Mouse (Mus musculus) CH12.LX (cell line): Measurements from ENCODE around the gene Topors.

Source experiments
- BHLHE40 ChIP-seq: IDR thresholded peaks from 2 replicates; pipeline ENCODE4 v1.6.1; 2011; ENCODE audit warnings: mild to moderate bottlenecking, low read depth, low read length, improper control_type of control experiment
- CTCF ChIP-seq, 2 experiments: IDR thresholded peaks in 1 of 2; conservative IDR thresholded peaks in 1 of 2; 2 replicates each; pipeline ENCODE4 v1.5.1; 2011 to 2012; ENCODE audit warnings: low read depth in 2 of 2, low read length in 2 of 2, improper control_type of control experiment in 1 of 2, inconsistent platforms in 1 of 2, mild to moderate bottlenecking in 1 of 2, moderate library complexity in 1 of 2
- MAFK ChIP-seq: IDR thresholded peaks from 2 replicates; pipeline ENCODE4 v1.6.1; 2011; ENCODE audit warnings: low read length, improper control_type of control experiment; ENCODE audit not compliant: insufficient replicate concordance
- POLR2A ChIP-seq: IDR thresholded peaks from 2 replicates; pipeline ENCODE4 v1.6.1; 2011; ENCODE audit warnings: low read depth, mild to moderate bottlenecking, improper control_type of control experiment, low read length
- TCF12 ChIP-seq: IDR thresholded peaks from 2 replicates; pipeline ENCODE4 v1.6.1; 2014; ENCODE audit warnings: low read depth, mild to moderate bottlenecking, inconsistent platforms, low read length, improper control_type of control experiment

DNA sequence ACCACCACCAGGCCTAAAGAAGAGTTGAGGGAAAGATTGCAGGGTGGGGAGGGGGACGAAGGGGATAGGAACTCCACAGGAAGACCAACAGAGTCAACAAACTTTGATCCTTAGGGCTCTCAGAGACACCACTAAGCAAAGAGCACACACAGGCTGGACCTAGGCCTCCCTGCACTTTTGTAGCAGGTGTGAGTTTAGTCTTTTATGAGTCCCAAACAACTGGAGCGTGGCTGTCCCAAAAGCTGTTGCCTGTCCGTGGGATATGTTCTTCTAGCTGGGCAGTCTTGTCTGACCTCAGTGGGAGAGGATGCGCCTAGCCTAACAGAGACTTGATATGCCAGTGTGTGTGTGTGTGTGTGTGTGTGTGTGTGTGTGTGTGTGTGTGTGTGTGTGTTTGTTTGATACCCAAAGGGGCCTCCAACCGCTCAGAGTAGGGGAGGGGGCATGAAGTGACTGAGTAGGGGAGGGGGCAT is 29.3 kb downstream of the Topors start:
- no peak for TF ChIP-seq MAFK
- no peak for TF ChIP-seq POLR2A
- no peak for TF ChIP-seq CTCF (conservative IDR thresholded peaks at IDR 0.05 in 1 of 2, IDR thresholded peaks at IDR 0.05 in 1 of 2; ENCODE audit: low read depth in 2 of 2, low read length in 2 of 2)
- TF ChIP-seq BHLHE40, result no peak
- no peak for TF ChIP-seq TCF12
